Mouse (Mus musculus) small intestine, adult 2 months (tissue): ENCODE data around the gene Adamtsl3.

ENCODE experiments used
- CTCF ChIP-seq: fragments of 200-500 bp; IDR thresholded peaks from 2 replicates; pipeline ENCODE4 v1.5.1; 2012; ENCODE audit warnings: low read depth, mild to moderate bottlenecking, control low read depth, inconsistent platforms, low read length, moderate library complexity, mixed read lengths; ENCODE audit not compliant: insufficient replicate concordance, insufficient read length; ENCODE audit errors: extremely low read depth
- POLR2A ChIP-seq: fragments of 200-500 bp; IDR thresholded peaks from 2 replicates; pipeline ENCODE4 v1.6.1; 2012; ENCODE audit warnings: low read depth, mild to moderate bottlenecking, control low read depth, inconsistent platforms, low read length, moderate library complexity

DNA sequence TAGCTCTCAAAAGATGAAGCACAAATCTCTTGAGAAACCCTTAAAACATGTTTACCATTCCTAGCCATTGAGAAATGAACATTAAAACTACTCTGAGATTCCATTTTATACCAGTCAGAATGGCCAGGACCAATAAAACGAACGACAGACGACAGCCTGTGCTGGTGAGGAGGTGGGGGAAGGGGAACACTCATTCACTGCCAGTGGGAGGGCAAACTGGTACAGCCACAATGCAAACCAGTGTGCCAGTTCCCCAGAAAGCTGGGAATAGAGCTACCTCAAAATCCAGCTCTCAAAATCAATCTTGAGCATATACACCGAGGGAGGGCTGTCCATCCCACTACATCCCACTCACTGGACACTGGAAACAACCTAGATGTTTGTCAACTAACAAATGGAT, 8.3 kb upstream of the Adamtsl3 start:
- TF ChIP-seq CTCF, result no peak
- no peak for TF ChIP-seq POLR2A
